In genomic region chr3:38884276-38884675, GRCm38 (mm10) we compare ENCODE assay signal across 8 mouse cellular contexts. TPM values are rescaled to one million over a fixed set of nuclear protein-coding genes. Genes with fewer than 3 reads are reported as not detected.
DNase-seq lines count a peak whose midpoint lies in the region; ATAC-seq and TF ChIP-seq lines count a peak whose summit lies in the region.

No protein-coding gene starts in this region.

- peak; percentile 41 to 73; a peak in 3 of 4 replicates for TF ChIP-seq CTCF in CH12.LX (conservative IDR thresholded peaks at IDR 0.05 in 1 of 2, IDR thresholded peaks at IDR 0.05 in 1 of 2; ENCODE audit: low read depth in 2 of 2, low read length in 2 of 2)
- TF ChIP-seq CTCF in liver, postnatal 0 days (IDR thresholded peaks at IDR 0.05; ENCODE audit: low read depth) = peak; percentile 86

- TF ChIP-seq POLR2A in CH12.LX (IDR thresholded peaks at IDR 0.05; ENCODE audit: low read depth, low read length) = no peak

- peaks cover 35% of the 10 kb centered on the region for H3K9me3 ChIP-seq in CH12.LX (replicated peaks; ENCODE audit: low read length)
- H3K9me3 ChIP-seq in liver, postnatal 0 days (ENCODE audit: low read length) = no peaks in the 10 kb centered on the region
- no peaks in the 10 kb centered on the region for H3K9me3 ChIP-seq in neural tube, embryonic 14.5 days (ENCODE audit: control insufficient read depth, low read length)

- no peaks in the 10 kb centered on the region for H3K36me3 ChIP-seq in CH12.LX (replicated peaks in 1 of 2; ENCODE audit: control insufficient read depth in 1 of 2, insufficient read depth in 1 of 2, low read length in 1 of 2)
- H3K36me3 ChIP-seq in liver, postnatal 0 days (replicated peaks; ENCODE audit: insufficient read depth, low read length) = no peaks in the 10 kb centered on the region
- H3K36me3 ChIP-seq in neural tube, embryonic 14.5 days (ENCODE audit: control insufficient read depth, insufficient read depth, low read length) = no peaks in the 10 kb centered on the region

- 1% methylated on average over 6 of the region's 6 CpGs for WGBS in liver, postnatal 0 days (ENCODE audit: insufficient replicate concordance)
- WGBS in neural tube, embryonic 14.5 days = 0% methylated on average over 6 of the region's 6 CpGs

- no peak overlapping the region for H3K27ac ChIP-seq in CH12.LX (ENCODE audit: insufficient read depth, low read depth)
- H3K27ac ChIP-seq in liver, postnatal 0 days (ENCODE audit: low read depth) = no peak overlapping the region
- H3K27ac ChIP-seq in neural tube, embryonic 14.5 days (ENCODE audit: low read depth, low read length) = peak overlapping the region; percentile 83

- H3K79me2 ChIP-seq in CH12.LX (replicated peaks; ENCODE audit: control insufficient read depth, extremely low read depth, insufficient read depth, poor library complexity, severe bottlenecking) = no peaks in the 10 kb centered on the region

- no peak overlapping the region for H3K4me3 ChIP-seq in CH12.LX (replicated peaks in 1 of 3; ENCODE audit: low read depth in 2 of 3, low read length in 2 of 3, poor library complexity in 1 of 3)
- peak overlapping the region; percentile 54 for H3K4me3 ChIP-seq in liver, postnatal 0 days (ENCODE audit: low read depth, low read length)
- H3K4me3 ChIP-seq in neural tube, embryonic 14.5 days (ENCODE audit: low read depth, low read length) = peak overlapping the region; percentile 97

- in situ Hi-C loops in CH12.LX (cut with MboI; ENCODE audit: low pct_ligation_motif_present, low pct_unique_long_range_greater_than_20kb, low sequenced_read_pairs) = loop anchor here (25.0 kb wide), 2 partner anchors 928 to 1528 kb away; no protein-coding TSS in a partner anchor

- peak; percentile 56 for DNase-seq in CH12.LX (ENCODE audit: extremely low read depth)
- peak; percentile 25 for DNase-seq in c-Kit-positive CD71-positive TER-119-positive erythroid progenitor cells, embryonic 14.5 days (ENCODE audit: low spot score)
- DNase-seq in forelimb bud, embryonic 11.5 days (ENCODE audit: low read depth, low spot score) = peak; percentile 95
- peak; percentile 81 to 82 for DNase-seq in heart, postnatal 36 days
- peak; percentile 89 for DNase-seq in layer of hippocampus, adult 11-12 months (ENCODE audit: low spot score)
- DNase-seq in liver, postnatal 0 days = peak; percentile 76
- peak; percentile 13 to 22 for DNase-seq in thymus, adult 18-20 months

- peaks cover 0 to 7% of the 10 kb centered on the region in 2 experiments; a peak in 2 of 4 replicates for H3K4me1 ChIP-seq in CH12.LX (ENCODE audit: control insufficient read depth in 1 of 2, insufficient read depth in 2 of 2)
- peaks cover 15% of the 10 kb centered on the region for H3K4me1 ChIP-seq in liver, postnatal 0 days (ENCODE audit: insufficient read depth)
- peaks cover 7% of the 10 kb centered on the region; the same call in 1 of the 2 replicates for H3K4me1 ChIP-seq in neural tube, embryonic 14.5 days (ENCODE audit: control insufficient read depth, insufficient read depth, low read length)

- TF ChIP-seq RAD21 in CH12.LX (IDR thresholded peaks at IDR 0.05; ENCODE audit: low read depth, low read length) = peak; percentile 82

- ATAC-seq in liver, postnatal 0 days = 0 out of 2 replicates have a peak, but pooled peaks have one; percentile 24
- peak; percentile 19; the same call in 1 of the 2 replicates for ATAC-seq in neural tube, embryonic 14.5 days (ENCODE audit: low read depth)

- dilution Hi-C loops in CH12.LX (cut with MboI; ENCODE audit: extremely low pct_ligation_motif_present, extremely low pct_unique_long_range_greater_than_20kb, low sequenced_read_pairs) = no loop called here

- H3K4me2 ChIP-seq in CH12.LX (ENCODE audit: insufficient read depth, low read depth, poor library complexity, severe bottlenecking) = no peak overlapping the region
- H3K4me2 ChIP-seq in liver, postnatal 0 days (ENCODE audit: low read depth, low read length) = peak overlapping the region; percentile 93
- peak overlapping the region; percentile 80 for H3K4me2 ChIP-seq in neural tube, embryonic 14.5 days (ENCODE audit: low read depth, low read length)

- H3K27me3 ChIP-seq in CH12.LX (replicated peaks) = no peaks in the 10 kb centered on the region
- H3K27me3 ChIP-seq in liver, postnatal 0 days (ENCODE audit: insufficient read depth, low read length) = peaks cover 50% of the 10 kb centered on the region
- no peaks in the 10 kb centered on the region for H3K27me3 ChIP-seq in neural tube, embryonic 14.5 days (ENCODE audit: control insufficient read depth, insufficient read depth, low read length)

- intact Hi-C loops in heart, postnatal 36 days (cut with DNase I) = loop anchor here (1.0 to 2.0 kb wide), 3 partner anchors 931 to 1507 kb away; no protein-coding TSS in a partner anchor

- TF ChIP-seq EP300 in CH12.LX (IDR thresholded peaks at IDR 0.05; ENCODE audit: low read length) = no peak
- TF ChIP-seq EP300 in liver, postnatal 0 days (IDR thresholded peaks at IDR 0.05; ENCODE audit: low read depth) = no peak

- no peak overlapping the region for H3K9ac ChIP-seq in CH12.LX (ENCODE audit: insufficient read depth, low read depth)
- H3K9ac ChIP-seq in liver, postnatal 0 days (replicated peaks) = no peak overlapping the region
- H3K9ac ChIP-seq in neural tube, embryonic 14.5 days (replicated peaks; ENCODE audit: low read depth, low read length) = peak overlapping the region; percentile 51; the same call in 1 of the 2 replicates

TF ChIP-seq in CH12.LX, 34 proteins besides CTCF, POLR2A, EP300 and RAD21:
- no peak for TF ChIP-seq ELF1 (IDR thresholded peaks at IDR 0.05; ENCODE audit: low read depth, low read length)
- peak; percentile 17; the same call in 1 of the 2 replicates for TF ChIP-seq ZC3H11A (IDR thresholded peaks at IDR 0.05; ENCODE audit: low read depth, low read length)
- TF ChIP-seq ZKSCAN1 (IDR thresholded peaks at IDR 0.05; ENCODE audit: borderline replicate concordance, low read depth, low read length) = no peak
- TF ChIP-seq SMC3 (IDR thresholded peaks at IDR 0.05; ENCODE audit: low read depth, low read length) = peak; percentile 64
- TF ChIP-seq PAX5 (IDR thresholded peaks at IDR 0.05; ENCODE audit: low read length) = no peak
- no peak for TF ChIP-seq JUN (IDR thresholded peaks at IDR 0.05; ENCODE audit: insufficient read depth, low read depth, low read length)
- no peak for TF ChIP-seq USF2 (conservative IDR thresholded peaks at IDR 0.05; ENCODE audit: low read depth, low read length)
- TF ChIP-seq JUND (conservative IDR thresholded peaks at IDR 0.05; ENCODE audit: low read depth, low read length) = no peak

RNA-seq across cellular contexts. Expression of gene Fat4, which starts 2.5 kb away (rescaled TPM):
- not detected in 2 replicates for total RNA-seq in CH12.LX (2012; rRNA removed)
- not detected in 2 replicates for total RNA-seq in CH12.LX (2014; rRNA removed)
- polyA plus RNA-seq in CH12.LX (2012; ENCODE audit: insufficient read length, low read depth) = not detected in 2 replicates
- 1 to 10 TPM; 6.3 to 7.0 TPM for total RNA-seq in heart, postnatal 36 days (2021)
- 0.22 and 0.26 TPM in 2 replicates for polyA plus RNA-seq in liver, postnatal 0 days (2015; fragmentation: Nextera tagmentation; extraction: Ambion mirVana)
- polyA plus RNA-seq in neural tube, embryonic 14.5 days (2014; fragmentation: Nextera tagmentation; extraction: Ambion mirVana) = 27.8 and 31.1 TPM in 2 replicates

Comparison
In these comparisons a context has a peak if more than half of its experiments do, and no peak if none do; other contexts are left out.
1. DNase-seq: peak in every context shown above with its lines; median percentile 95 in forelimb bud, embryonic 11.5 days; 89 in layer of hippocampus, adult 11-12 months; 82 in heart, postnatal 36 days; 76 in liver, postnatal 0 days; 56 in CH12.LX; 25 in c-Kit-positive CD71-positive TER-119-positive erythroid progenitor cells, embryonic 14.5 days; 18 in thymus, adult 18-20 months.
2. H3K4me3 ChIP-seq: peak in liver, postnatal 0 days (single experiment) and neural tube, embryonic 14.5 days (single experiment); none in CH12.LX (0 of 3).
3. RNA of gene Fat4, which starts 2.5 kb away (polyA plus RNA-seq): 27.8 to 31.1 TPM in neural tube, embryonic 14.5 days; 0.22 to 0.26 TPM in liver, postnatal 0 days and not detected in CH12.LX; every median in the first group is over 10 times any median in the second.